Mouse (Mus musculus) layer of hippocampus, postnatal 10 days (tissue): Measurements from ENCODE around the gene Dennd1a. TPM values are rescaled to one million over a fixed set of nuclear protein-coding genes. Genes with fewer than 3 reads are reported as not detected.

Experiments used
- DNase-seq, 2 experiments: peaks; one replicate each; pipeline ENCODE4 v3.0.0; 2021; ENCODE audit warnings: low spot score in 2 of 2
- total RNA-seq, 2 experiments: library from RNA; stranded (reverse); gene quantifications; 2 replicates each; pipeline ENCODE4 v1.2.3; 2021

Gene Dennd1a
- total RNA-seq, 2 experiments from 2014 or later: 71.8 to 72.8 TPM

- no peak for DNase-seq
Measured at GRCm38 (mm10) chr2:38168606-38169005, 118.6 kb downstream of the Dennd1a start.

- no peak for DNase-seq
Measured at GRCm38 (mm10) chr2:38165966-38166365, 121.2 kb downstream of the Dennd1a start.

GRCm38 (mm10) chr2:38164326-38165035 lies 122.7 kb downstream of the Dennd1a start:
- DNase-seq: no peak

- no peak for DNase-seq
Measured at GRCm38 (mm10) chr2:38162486-38162885, 124.7 kb downstream of the Dennd1a start.

GRCm38 (mm10) chr2:38161484-38161883 lies 125.7 kb downstream of the Dennd1a start:
- no peak for DNase-seq

- DNase-seq: no peak
Measured at GRCm38 (mm10) chr2:38159736-38160135, 127.5 kb downstream of the Dennd1a start.

GRCm38 (mm10) chr2:38157002-38157401 lies 130.2 kb downstream of the Dennd1a start:
- no peak for DNase-seq

- DNase-seq: no peak
Measured at GRCm38 (mm10) chr2:38156001-38156400, 131.2 kb downstream of the Dennd1a start.

- DNase-seq: no peak
Measured at GRCm38 (mm10) chr2:38144831-38145230, 142.4 kb downstream of the Dennd1a start.

GRCm38 (mm10) chr2:38144067-38144779 lies 143.0 kb downstream of the Dennd1a start:
- DNase-seq: no peak

GRCm38 (mm10) chr2:38142905-38143304 lies 144.3 kb downstream of the Dennd1a start:
- no peak for DNase-seq

GRCm38 (mm10) chr2:38142210-38142609 lies 145.0 kb downstream of the Dennd1a start:
- DNase-seq: no peak

GRCm38 (mm10) chr2:38139536-38139935 lies 147.7 kb downstream of the Dennd1a start:
- DNase-seq: no peak

- peak; percentile 71 to 74 for DNase-seq
Measured at GRCm38 (mm10) chr2:38137086-38137485, 150.1 kb downstream of the Dennd1a start.

- DNase-seq: no peak
Measured at GRCm38 (mm10) chr2:38135427-38135826, 151.8 kb downstream of the Dennd1a start.

- no peak for DNase-seq
Measured at GRCm38 (mm10) chr2:38133036-38133825, 154.0 kb downstream of the Dennd1a start.

GRCm38 (mm10) chr2:38132233-38132822 lies 154.9 kb downstream of the Dennd1a start:
- no peak for DNase-seq

- no peak for DNase-seq
Measured at GRCm38 (mm10) chr2:38131538-38131937, 155.7 kb downstream of the Dennd1a start.

GRCm38 (mm10) chr2:38129961-38130802 lies 157.0 kb downstream of the Dennd1a start:
- no peak for DNase-seq

GRCm38 (mm10) chr2:38126383-38126732 lies 160.8 kb downstream of the Dennd1a start:
- DNase-seq: no peak
